Mouse (Mus musculus): Measurements from ENCODE around the gene Car9.
"Not testable (repeated sequence)": the region's sequence is repeated elsewhere in the genome, so short reads cannot be mapped to it uniquely, and the experiment has no call there.

Gene Car9

DNA sequence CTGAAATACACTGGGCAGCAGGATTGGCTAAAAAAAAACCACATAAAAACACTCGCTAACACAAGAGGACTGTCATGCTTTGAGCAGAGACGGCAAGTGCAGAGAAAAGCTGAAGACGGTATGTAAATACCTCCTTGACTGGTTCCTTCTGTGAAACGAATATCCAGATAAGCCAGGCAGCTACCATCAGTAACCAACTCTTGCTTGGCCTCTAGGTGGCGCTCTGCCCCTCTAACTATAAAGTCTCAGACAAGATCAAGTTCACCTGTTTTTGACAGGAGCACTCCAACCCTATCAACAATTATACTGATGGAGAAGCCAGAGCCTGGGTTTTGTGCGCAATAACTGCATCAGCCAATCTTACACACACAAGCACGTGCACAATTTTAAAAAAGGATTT, 23.8 kb downstream of the Car9 start:
- peak; percentile 70 for DNase-seq

DNA sequence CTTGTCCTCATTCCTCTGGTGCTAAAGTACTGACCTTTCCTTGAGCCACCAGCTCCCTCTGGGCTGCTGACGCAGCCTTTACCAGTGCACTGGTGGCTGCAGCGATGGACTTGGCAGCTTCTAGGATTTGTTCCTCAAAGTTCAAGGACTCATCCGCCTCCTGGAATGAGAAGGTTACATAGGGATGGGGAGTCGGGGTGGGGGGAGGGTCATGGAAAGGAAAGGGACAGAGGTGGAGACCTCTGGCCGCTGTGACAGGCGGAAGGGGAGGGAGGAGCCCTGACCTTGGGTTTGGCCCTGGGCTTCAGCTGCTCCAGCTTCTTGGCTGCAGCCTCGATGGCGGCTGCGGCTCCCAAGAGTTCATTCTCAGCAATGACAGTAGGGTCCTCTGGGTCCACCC, 26.5 kb downstream of the Car9 start:
- no peak for DNase-seq

DNA sequence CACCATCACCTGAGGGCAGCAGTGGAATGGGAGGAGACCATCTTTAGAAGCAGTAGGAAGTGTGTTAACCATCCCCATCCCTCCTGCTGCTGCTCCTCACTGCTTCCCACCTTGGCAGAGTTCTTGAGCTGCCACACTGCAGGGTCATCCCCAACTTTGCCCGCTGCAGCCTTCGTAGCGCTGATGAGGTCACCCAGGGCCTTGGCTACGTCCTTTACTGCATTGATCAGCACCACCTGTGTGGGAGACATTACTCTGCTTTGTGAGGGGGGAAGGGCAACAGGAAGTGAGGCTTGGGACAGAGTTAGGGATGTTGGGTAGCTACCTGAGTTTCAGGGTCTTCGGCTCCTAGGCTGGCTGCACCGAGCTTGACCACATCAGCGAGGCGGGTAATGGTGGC, 28.9 kb downstream of the Car9 start:
- no peak for DNase-seq

DNA sequence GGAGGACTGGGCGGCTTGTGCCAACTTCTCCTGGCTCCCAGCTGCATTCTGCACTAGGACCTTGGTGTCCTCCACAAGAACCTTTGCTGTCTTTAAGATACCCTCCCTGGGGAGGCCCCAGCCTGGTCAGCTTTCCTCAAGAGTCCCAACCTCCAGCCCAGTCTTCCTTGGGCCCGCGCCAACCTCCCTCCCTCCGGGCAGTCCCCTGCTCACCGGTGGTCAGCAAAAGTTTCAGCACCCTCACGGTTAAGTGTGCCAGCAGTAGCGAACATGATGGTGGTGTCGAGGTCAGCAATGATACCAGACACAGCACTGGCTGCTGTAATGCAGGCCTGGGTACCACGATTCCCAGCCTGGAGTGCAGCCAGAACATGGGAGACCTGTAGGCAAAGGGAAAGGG, 29.3 kb downstream of the Car9 start:
- DNase-seq: no peak

DNA sequence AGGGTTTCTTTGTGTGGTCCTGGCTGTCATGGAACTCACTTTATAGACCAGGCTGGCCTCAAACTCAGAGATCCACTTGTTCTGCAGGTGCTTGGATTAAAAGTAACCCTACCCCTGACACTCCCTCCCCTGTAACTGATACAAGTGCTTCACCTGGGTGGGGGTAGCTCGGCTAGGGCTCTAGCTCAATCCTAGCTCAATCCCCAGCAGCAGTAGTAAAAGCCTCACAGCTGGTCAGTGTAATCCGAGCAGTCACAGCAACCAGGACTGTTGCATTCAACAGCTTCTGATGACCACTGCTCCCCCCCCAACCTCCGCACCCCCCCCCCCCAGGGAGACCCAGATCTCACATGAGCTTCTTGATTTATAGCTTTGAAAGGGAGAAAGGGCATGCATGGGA, 35.3 kb downstream of the Car9 start:
- no peak for DNase-seq

DNA sequence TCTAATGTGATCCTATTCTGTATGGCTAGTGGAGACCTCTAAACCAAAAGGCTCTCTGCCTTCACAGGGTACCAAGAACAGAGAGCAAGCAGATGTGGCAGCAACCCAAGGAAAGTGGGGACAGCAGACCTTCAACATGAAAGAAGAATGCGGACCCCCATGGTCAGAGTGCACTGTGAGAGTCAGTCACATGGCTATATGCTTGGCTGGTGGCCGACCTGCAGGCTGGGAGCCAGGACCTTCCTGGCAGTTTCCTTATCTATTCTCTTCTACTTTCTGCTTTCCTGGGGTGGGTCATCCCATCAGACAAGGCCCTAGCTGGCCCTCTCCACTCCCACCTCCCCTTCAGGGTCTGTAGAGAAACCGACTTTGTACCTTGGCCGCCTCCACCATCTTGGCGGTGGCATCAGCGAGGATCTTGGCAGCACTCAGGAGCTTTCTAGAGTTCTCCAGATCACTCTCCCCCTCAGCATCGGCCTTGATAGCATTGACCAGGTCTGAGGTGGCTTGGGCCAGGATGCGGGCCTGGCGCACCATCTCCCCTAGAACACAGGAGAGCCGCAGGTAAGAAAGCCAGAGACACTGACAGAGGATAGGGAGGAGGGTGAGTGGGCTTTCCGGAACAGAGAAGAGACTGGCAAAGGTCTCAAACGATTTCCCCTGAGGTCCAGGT, 39.7 kb downstream of the Car9 start:
- no peak for DNase-seq

DNA sequence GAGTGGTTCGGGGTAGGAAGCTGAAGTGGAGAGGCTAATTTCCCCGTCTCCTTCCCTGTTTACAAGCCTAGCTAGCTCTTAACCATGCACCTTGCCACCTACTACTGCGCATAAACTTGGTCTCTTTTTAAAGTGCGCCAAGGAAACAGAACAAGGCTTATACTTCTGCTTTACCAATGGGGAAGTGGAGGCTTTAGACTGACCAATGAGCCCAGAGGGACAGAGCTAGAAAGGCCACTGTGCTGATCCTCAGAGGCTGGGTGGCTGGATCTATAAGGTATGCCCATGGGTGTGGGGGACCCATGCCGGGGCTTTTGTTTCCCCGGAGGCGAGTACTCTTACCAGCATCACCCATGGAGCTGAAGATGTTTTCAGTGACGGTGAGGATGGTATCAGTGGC, 40.4 kb downstream of the Car9 start:
- DNase-seq: no peak

DNA sequence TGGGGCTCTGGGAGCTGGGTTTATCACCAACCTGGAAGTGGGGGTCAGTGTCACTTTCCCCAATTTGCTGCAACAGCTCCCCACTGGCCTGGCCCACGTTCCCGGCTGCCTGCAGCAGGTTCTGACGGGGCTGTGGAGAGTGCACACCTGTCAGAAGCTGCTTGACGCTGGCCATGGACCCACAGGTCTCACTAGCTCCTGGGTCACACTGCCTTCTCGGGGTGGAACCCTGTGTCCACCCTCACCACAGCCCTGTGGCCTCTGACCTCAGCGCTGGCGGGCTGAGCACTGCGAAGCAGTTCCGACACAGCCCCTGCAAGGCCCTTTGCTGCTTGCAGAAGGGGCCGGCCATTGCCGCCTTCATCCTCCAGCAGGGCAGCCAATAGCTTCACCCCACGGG, 42.3 kb downstream of the Car9 start:
- DNase-seq: no peak

DNA sequence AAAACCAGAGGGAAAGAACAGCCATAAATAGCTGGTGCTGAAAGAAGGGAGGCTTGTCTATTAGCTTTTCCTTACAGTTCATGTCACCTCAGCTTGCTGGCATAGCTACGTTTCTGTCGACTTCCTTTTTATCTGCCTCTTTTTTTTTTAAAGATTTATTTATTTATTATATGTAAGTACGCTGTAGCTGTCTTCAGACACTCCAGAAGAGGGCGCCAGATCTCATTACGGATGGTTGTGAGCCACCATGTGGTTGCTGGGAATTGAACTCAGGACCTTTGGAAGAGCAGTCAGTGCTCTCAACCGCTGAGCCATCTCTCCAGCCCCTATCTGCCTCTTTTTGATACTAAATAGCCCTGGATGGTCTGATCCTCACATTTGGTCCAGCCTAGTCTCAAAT, 45.1 kb downstream of the Car9 start:
- DNase-seq: not testable (repeated sequence)

DNA sequence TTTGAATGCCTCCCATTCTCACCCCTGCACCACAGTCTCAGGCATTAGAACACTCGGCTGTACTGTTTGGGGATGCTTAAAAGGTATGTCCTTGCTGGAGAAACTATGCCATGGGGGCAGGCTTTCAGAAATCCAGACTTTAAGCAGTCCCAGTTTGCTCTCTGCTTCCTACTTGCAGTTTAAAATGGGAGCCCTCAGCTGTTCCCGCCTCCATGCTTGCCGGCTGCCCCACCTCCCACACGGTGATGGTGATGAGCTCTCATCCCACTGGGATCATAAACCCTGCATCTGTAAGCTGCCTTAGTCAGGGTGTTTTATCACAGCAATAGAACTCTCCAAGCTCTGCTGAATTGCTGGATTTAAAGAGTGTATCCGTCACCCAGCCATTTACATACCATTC, 45.7 kb downstream of the Car9 start:
- DNase-seq: no peak

DNA sequence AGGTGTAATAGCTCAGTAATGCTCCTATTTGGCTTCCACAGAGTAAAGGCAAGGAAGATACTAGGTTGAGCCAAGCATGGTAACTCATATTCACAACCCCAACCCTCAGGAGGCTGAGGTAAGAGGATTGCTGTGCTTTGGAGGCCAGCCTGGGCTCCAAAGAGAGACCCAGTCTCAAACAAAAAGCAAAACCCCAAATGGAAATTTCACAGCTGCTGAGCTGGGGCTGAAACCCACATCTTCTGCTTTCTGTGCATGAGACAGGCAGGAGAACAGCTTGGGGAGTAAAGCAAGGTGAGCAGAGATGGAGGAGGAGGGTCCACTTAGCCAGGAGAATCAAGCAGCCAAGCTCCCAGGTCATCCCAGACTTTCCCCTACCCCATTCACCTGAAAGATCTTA, 47.1 kb downstream of the Car9 start:
- no peak for DNase-seq

DNA sequence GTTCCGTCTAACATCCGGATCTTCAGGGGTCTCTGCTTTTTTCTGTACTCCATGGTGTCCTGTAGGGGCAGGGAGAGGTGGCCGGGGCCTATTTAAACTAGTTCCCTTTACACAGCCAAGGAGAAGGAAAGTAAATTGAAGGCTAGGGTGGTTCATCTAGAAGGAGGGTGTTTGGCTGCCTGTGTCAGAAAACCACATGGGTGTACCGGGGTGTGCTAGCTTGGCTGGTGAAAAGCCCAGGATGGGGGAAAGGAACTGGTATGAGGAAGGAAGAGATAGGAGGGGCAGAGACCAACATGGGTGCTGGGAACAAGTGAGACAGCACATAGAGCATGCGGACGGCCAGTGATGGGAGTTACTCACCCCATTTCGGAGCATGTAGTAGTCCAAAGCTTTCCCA, 49.2 kb downstream of the Car9 start:
- no peak for DNase-seq

DNA sequence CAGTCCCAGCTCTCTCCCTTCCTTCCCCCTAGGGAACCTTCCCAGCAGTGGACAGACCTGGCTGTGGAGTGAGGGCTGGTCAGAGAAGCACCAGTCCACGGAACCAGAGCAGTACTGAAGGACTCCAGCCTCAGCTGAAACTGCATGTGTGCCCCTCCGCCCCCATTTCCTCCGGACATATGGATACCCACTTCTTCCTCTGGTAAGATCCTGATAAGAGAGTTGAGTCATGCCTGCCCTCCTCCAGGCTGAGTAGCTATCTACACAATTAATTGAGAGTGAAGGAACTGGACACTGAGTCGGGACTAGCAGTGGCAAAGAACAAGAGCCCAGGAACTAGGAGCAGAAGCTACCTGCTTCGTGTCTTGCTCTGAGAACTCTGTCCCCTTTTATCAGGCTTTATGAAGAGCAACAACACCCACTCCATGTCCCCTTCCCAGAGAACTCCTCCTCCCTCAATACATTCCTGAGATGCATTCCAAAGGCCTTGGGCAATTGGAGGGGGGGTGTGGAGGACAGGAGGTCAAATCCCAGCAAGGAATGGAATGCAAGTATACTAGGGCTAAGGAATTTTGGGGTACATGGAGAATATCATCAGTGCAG, 51.4 kb downstream of the Car9 start:
- no peak for DNase-seq

DNA sequence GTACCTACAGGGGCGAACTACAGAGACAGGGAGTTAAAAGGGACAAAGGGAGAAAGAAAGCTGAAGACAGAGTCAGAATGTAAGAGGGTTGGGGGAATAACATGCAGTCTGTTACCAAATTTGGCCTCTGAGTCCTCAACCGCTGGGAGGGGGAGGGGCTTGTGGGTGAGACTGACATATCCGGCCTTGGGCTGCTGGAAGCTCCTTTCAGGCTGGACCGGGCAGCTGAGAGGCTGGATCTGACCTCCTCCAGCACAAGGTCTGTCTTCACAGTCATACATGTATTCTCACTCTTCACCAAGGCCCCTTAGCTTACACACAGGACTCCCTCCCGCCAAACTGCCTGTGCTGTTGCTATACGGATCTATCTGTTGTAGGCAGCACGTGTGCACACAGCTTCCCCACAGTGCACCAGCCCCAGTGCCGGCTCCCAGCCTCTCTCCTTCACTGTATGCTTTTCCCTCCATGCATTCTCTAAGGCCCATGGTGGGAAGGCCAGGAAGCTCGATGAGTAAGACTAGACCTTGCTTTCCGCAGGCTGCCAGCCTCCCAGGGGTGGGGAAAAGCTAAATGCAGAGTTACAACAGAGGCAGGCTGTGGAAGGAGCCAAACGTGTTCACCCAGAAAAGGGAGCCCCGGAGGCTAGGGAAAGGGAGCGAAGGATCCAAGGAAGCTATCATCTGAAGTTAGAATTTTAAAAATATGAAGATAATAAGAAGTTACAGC, 52.0 kb downstream of the Car9 start:
- DNase-seq: no peak

DNA sequence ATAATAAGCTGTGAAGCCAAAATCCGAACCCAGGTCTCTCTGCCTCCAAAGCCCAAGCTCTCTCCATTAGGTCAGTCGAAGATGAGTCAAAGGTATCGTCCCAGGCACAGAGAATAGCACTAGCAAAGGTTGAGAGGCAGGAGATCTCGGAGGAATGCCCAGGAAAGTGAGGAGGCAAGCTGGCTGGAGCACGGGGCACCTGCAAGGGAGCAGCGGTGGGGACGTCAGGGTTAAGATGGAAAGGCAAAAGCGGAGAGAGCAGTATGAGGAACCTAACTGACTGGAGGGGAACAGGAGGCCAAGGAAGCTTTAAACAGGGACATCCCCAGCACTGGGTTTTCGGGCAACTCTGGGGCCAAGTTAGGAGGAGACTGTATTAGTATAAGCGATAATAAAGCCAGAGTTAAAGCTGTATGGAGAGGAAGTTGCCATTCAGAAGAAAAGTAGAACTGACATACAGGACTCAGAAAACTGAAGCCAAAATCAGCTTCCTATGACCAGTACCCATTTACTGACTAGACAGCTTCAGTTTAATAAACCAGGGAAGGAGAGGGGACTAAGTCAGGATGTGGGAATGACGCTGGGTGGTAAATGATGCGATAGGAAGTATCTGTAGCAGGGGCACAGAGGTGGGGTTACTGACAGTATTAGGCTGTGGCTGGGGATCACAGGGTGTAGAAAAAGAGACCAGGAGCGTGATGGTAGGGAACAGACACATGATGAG, 52.9 kb downstream of the Car9 start:
- no peak for DNase-seq

DNA sequence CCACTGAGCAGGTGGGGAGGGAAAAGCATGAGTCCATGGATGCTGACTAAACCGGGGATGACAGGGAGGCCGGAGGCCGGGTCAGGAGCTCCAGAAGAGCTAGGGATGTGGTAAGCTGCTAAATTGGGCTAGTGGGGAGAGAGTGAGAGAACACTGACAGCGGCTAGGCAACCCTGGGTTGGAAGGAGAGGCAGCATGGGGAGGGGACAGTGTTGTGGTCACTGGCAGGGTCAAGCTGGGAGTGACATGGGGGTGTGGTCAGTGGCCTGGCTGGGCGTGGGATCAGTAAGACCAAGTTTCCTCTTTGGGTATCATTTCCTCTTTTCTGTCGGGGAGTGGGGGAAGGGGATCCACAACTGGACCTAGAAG, 53.5 kb downstream of the Car9 start:
- no peak for DNase-seq

DNA sequence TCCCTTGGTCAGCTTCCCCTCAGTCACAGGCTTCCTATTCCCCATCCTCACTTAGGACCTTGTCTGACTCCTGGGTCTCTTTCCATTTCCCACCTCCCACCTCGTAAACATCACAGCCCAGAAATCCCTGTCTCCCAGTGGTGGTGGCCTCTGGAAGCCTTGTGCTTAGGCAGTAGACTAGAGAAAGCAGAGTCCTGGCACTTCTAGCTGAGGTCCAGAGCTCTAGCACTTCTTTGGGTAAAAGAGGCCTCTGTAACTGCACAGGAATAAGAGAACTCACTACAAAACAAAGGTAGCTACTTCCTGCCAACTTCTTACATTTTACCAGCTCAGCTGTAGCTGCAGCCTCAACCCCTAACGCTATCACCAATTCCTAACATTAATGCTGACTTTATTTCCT, 54.2 kb downstream of the Car9 start:
- no peak for DNase-seq

DNA sequence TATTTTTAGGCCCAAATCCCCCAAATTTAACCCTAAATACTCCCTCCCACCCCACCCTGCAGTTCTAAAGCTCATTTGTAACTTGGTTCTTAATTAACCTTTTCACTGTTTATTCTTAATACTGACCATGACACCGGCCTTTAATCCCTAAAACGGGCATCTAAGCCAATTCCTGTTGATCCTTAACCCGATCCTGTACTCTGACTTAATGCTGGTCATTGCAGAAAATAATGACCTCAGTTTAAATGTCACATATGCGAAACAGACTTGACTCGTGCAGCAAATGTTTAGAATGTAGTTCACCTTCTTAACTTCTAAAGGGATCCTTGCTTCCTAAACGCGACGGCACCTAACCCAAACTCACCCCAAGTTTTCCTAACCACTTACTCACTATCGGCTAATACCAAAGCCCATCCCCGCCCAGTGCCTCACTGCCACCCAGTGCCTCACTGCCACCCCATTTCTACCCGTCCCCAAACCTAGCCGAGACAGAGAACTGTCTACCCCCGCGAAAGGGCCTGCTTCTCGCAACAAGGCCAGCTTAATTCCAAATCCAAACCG, 54.8 kb downstream of the Car9 start:
- DNase-seq: no peak

DNA sequence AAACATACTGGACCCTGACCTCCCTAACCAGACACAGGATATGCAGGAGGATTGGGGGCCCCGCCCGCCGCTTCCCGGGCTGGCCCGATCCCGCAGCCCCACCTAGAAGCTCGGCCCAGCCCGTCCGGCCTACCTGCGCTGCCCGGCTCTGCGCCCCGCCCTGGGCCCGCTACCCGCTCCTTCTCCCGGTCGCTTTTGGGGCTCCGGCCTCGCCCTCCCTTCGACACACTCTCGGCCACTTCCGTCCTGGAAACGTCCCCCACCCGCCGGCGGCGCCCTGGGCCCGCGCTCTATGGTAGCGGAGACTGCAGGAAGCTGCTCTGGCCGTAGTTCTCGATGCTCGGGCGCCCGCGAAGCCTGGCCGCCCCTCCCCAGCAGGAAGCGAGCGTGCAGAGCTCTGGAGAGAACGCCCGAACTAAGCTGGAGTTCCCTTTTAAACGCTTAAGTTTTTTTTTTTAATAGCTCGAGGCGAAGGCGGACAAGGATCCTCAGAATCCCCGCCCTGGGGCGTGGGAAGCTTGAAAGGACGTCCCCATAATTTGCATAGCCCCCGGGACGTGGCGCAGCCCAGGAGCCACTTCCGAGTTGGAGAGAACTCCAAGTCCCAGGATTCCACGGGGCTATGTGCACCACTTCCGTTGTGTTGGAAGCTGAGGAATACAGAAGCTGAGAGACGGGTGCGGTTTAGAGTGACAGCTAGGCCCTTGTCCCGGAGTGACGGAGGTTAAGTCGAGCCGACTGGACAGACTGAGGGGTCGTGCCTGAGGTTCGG, 55.4 kb downstream of the Car9 start, which contains the start of the genes Creb3 and Tln1:
Gene Creb3 (plus strand): TSS at position 336 of the 772 bp plus-strand sequence.
Gene Tln1 (minus strand): TSS at position 695 of the 772 bp plus-strand sequence.
- DNase-seq: peak; percentile 94

DNA sequence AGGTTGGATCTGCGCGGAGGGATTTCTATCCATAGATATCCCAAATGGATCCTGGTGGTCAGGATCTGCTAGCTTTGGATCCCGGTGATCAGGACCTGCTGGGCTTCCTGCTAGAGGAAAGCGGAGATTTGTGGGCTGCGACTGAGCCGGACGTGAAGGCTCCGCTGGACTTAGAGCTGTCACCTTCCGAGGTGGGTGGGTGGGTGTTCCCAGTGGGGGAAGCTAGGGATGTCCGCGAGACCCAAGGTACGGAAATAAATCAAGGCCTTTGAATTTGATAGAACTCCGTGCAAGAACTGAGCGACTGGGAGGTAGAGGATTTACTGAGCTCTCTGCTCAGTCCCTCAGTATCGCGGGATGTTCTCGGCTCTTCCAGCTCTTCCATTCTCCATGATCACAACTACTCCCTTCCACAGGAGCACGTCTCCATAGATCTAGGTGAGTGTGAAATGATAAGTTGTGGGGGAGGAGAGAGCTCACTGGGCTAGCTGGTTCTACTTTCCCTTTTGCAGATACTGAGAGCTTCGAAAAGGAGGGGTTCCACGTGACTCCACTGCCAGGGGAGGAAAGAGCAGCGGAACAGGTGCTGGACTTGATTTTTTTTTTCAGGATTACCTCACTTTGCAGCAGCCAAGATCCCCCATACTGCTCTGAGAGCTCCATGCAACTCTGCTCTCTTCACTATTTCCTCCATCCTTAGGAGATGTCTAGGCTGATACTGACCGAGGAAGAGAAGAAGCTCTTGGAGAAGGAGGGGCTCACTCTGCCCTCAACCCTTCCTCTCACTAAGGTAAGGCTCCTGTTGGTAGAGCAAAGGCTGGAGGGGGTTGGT, 56.2 kb downstream of the Car9 start:
- DNase-seq: no peak

Data from cerebellum, adult 9-11 months (tissue).